Mouse (Mus musculus) ES-CJ7 (cell line): ENCODE results near the gene H2-Ob.

ENCODE experiments used
- DNase-seq: peaks from one replicate; pipeline ENCODE4 v3.0.0; 2011; ENCODE audit warnings: low read depth, low spot score

H2-Ob gene

GRCm38 (mm10) chr17:34240916-34241315 is 2.2 kb downstream of the H2-Ob start:
- no peak for DNase-seq

- no peak for DNase-seq
Observed at GRCm38 (mm10) chr17:34244656-34245055, 6.0 kb downstream of the H2-Ob start.

GRCm38 (mm10) chr17:34247047-34247446 is 8.3 kb downstream of the H2-Ob start:
- no peak for DNase-seq

- DNase-seq: no peak
Observed at GRCm38 (mm10) chr17:34248764-34249163, 10.1 kb downstream of the H2-Ob start.

- DNase-seq: no peak
Observed at GRCm38 (mm10) chr17:34249361-34249760, 10.7 kb downstream of the H2-Ob start.

- peak; percentile 52 for DNase-seq
Observed at GRCm38 (mm10) chr17:34249878-34250277, 11.2 kb downstream of the H2-Ob start.

GRCm38 (mm10) chr17:34251666-34252065 is 13.0 kb downstream of the H2-Ob start:
- no peak for DNase-seq

- DNase-seq: no peak
Observed at GRCm38 (mm10) chr17:34256501-34256900, 17.8 kb downstream of the H2-Ob start.

- peak; percentile 28 for DNase-seq
Observed at GRCm38 (mm10) chr17:34257594-34258375, 19.1 kb downstream of the H2-Ob start, which contains the start of gene H2-Ab1. Gene H2-Ab1, plus strand, starts transcription at chr17:34257689.

- DNase-seq: no peak
Observed at GRCm38 (mm10) chr17:34260551-34260950, 21.8 kb downstream of the H2-Ob start.

GRCm38 (mm10) chr17:34261502-34261901 is 22.8 kb downstream of the H2-Ob start:
- peak; percentile 60 for DNase-seq

GRCm38 (mm10) chr17:34263068-34263467 is 24.4 kb downstream of the H2-Ob start:
- peak; percentile 83 for DNase-seq

- DNase-seq: peak; percentile 70
Observed at GRCm38 (mm10) chr17:34263811-34264371, 25.2 kb downstream of the H2-Ob start.

GRCm38 (mm10) chr17:34264452-34265351 is 26.0 kb downstream of the H2-Ob start:
- peak; percentile 27 for DNase-seq

- no peak for DNase-seq
Observed at GRCm38 (mm10) chr17:34268262-34268661, 29.6 kb downstream of the H2-Ob start.

- DNase-seq: no peak
Observed at GRCm38 (mm10) chr17:34268748-34269147, 30.0 kb downstream of the H2-Ob start.

GRCm38 (mm10) chr17:34269817-34270216 is 31.1 kb downstream of the H2-Ob start:
- no peak for DNase-seq

- DNase-seq: no peak
Observed at GRCm38 (mm10) chr17:34270230-34270629, 31.5 kb downstream of the H2-Ob start.

- no peak for DNase-seq
Observed at GRCm38 (mm10) chr17:34270940-34271339, 32.2 kb downstream of the H2-Ob start.

GRCm38 (mm10) chr17:34272102-34272501 is 33.4 kb downstream of the H2-Ob start:
- no peak for DNase-seq

- no peak for DNase-seq
Observed at GRCm38 (mm10) chr17:34280499-34281038, 41.9 kb downstream of the H2-Ob start.

- no peak for DNase-seq
Observed at GRCm38 (mm10) chr17:34281836-34282235, 43.1 kb downstream of the H2-Ob start.
